Mouse (Mus musculus): ENCODE measurements at regions not wholly inside any gene's neighbourhood (a gene's known extent, or its start where the extent isn't known, plus 50 kb on each side); places are given as distances from the start of the nearest gene placed in this dataset.
A peak's percentile ranks its signal among the peaks of the same experiment; 100 is the strongest.

GRCm38 (mm10) chr2:124718985-124719384 is 348.9 kb upstream of the Slc24a5 start:
- no peak for DNase-seq

GRCm38 (mm10) chr2:124719820-124720478 is 348.0 kb upstream of the Slc24a5 start:
- no peak for DNase-seq

GRCm38 (mm10) chr2:124720593-124721445 is 347.1 kb upstream of the Slc24a5 start:
- no peak for DNase-seq

GRCm38 (mm10) chr2:124724171-124724570 is 343.8 kb upstream of the Slc24a5 start:
- no peak for DNase-seq

GRCm38 (mm10) chr2:124724827-124725480 is 343.0 kb upstream of the Slc24a5 start:
- no peak for DNase-seq

GRCm38 (mm10) chr2:124727979-124728378 is 339.9 kb upstream of the Slc24a5 start:
- no peak for DNase-seq

- no peak for DNase-seq
Observed at GRCm38 (mm10) chr2:124732593-124732992, 335.3 kb upstream of the Slc24a5 start.

- no peak for DNase-seq
Observed at GRCm38 (mm10) chr2:124740848-124741247, 327.1 kb upstream of the Slc24a5 start.

GRCm38 (mm10) chr2:124742964-124743363 is 325.0 kb upstream of the Slc24a5 start:
- DNase-seq, result no peak

- no peak for DNase-seq
Observed at GRCm38 (mm10) chr2:124745045-124745444, 322.9 kb upstream of the Slc24a5 start.

- DNase-seq, result no peak
Observed at GRCm38 (mm10) chr2:124747119-124747518, 320.8 kb upstream of the Slc24a5 start.

- no peak for DNase-seq
Observed at GRCm38 (mm10) chr2:124747627-124748026, 320.3 kb upstream of the Slc24a5 start.

GRCm38 (mm10) chr2:124751832-124752231 is 316.1 kb upstream of the Slc24a5 start:
- DNase-seq, result no peak

GRCm38 (mm10) chr2:124753717-124754116 is 314.2 kb upstream of the Slc24a5 start:
- DNase-seq, result no peak

- DNase-seq, result no peak
Observed at GRCm38 (mm10) chr2:124755244-124755643, 312.7 kb upstream of the Slc24a5 start.

GRCm38 (mm10) chr2:124758992-124759391 is 308.9 kb upstream of the Slc24a5 start:
- DNase-seq, result no peak

- DNase-seq, result no peak
Observed at GRCm38 (mm10) chr2:124763650-124764049, 304.3 kb upstream of the Slc24a5 start.

GRCm38 (mm10) chr2:124764186-124764910 is 303.6 kb upstream of the Slc24a5 start:
- no peak for DNase-seq

- no peak for DNase-seq
Observed at GRCm38 (mm10) chr2:124769267-124769967, 298.5 kb upstream of the Slc24a5 start.

GRCm38 (mm10) chr2:124770028-124770427 is 297.9 kb upstream of the Slc24a5 start:
- no peak for DNase-seq

- DNase-seq, result no peak
Observed at GRCm38 (mm10) chr2:124772055-124772708, 295.7 kb upstream of the Slc24a5 start.

GRCm38 (mm10) chr2:124775737-124776136 is 292.2 kb upstream of the Slc24a5 start:
- DNase-seq, result peak; percentile 27

Measured in cerebellum, adult 8-10 months (tissue).